Mouse (Mus musculus) cerebellum, adult 2 months (tissue): ENCODE results near the gene Car1.
"Not testable (repeated sequence)": the region's sequence is repeated elsewhere in the genome, so short reads cannot be mapped to it uniquely, and the experiment has no call there.

Experiments
- CTCF ChIP-seq: fragments of 200-500 bp; IDR thresholded peaks from 2 replicates; pipeline ENCODE4 v1.5.1; 2011; ENCODE audit warnings: low read depth, mild to moderate bottlenecking, control low read depth, low read length, moderate library complexity, borderline replicate concordance; ENCODE audit not compliant: insufficient read depth
- POLR2A ChIP-seq: fragments of 200-500 bp; IDR thresholded peaks from 2 replicates; pipeline ENCODE4 v1.6.1; 2011; ENCODE audit warnings: low read length, control low read depth, borderline replicate concordance; ENCODE audit not compliant: insufficient read depth

DNA sequence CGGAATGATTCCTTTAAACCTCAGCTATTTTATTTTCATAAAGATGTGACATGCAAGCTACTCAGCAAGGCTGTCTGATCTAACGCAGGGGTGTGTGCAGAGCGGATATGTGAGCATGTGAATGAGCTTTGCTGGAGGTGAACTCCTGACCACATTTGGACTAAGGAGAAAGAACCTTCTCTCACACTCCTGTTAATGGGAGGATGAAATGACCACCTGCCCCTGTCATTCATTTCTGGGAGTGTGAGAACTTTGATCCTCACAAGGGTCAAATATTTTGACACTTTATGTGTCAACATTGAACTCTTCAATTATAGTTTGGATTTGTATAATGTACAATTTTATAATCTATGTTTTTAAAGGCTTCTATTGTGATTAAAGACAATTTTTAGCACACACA, 25.8 kb downstream of the Car1 start:
- not testable (repeated sequence) for TF ChIP-seq CTCF, POLR2A
